Mouse (Mus musculus) ES-CJ7 (cell line): ENCODE data around the gene Ipmk.

Source experiments
- DNase-seq: peaks from one replicate; pipeline ENCODE4 v3.0.0; 2011; ENCODE audit warnings: low read depth, low spot score

Gene Ipmk

GRCm38 (mm10) chr10:71347509-71347949, at the start of gene Ipmk:
TSS of gene Ipmk (plus strand) at chr10:71347763.
- DNase-seq = peak; percentile 99

- no peak for DNase-seq
These were observed 47.4 kb upstream of the Ipmk start for GRCm38 (mm10) chr10:71300161-71300560.

GRCm38 (mm10) chr10:71302490-71302889, 45.1 kb upstream of the Ipmk start:
- peak; percentile 85 for DNase-seq

- peak; percentile 82 for DNase-seq
These were observed 41.4 kb upstream of the Ipmk start for GRCm38 (mm10) chr10:71306190-71306589.

GRCm38 (mm10) chr10:71306759-71307158, 40.8 kb upstream of the Ipmk start:
- no peak for DNase-seq

GRCm38 (mm10) chr10:71308199-71308598, 39.4 kb upstream of the Ipmk start:
- DNase-seq = peak; percentile 84

GRCm38 (mm10) chr10:71310288-71310687, 37.3 kb upstream of the Ipmk start:
- DNase-seq = peak; percentile 90

GRCm38 (mm10) chr10:71314596-71314995, 33.0 kb upstream of the Ipmk start:
- no peak for DNase-seq

- no peak for DNase-seq
These were observed 31.5 kb upstream of the Ipmk start for GRCm38 (mm10) chr10:71316056-71316455.

GRCm38 (mm10) chr10:71316497-71316896, 31.1 kb upstream of the Ipmk start:
- no peak for DNase-seq

GRCm38 (mm10) chr10:71323669-71324068, 23.9 kb upstream of the Ipmk start:
- no peak for DNase-seq

GRCm38 (mm10) chr10:71326123-71326522, 21.4 kb upstream of the Ipmk start:
- no peak for DNase-seq

GRCm38 (mm10) chr10:71326789-71327188, 20.8 kb upstream of the Ipmk start:
- peak; percentile 80 for DNase-seq

GRCm38 (mm10) chr10:71327386-71327785, 20.2 kb upstream of the Ipmk start:
- DNase-seq = no peak

- DNase-seq = no peak
These were observed 19.2 kb upstream of the Ipmk start for GRCm38 (mm10) chr10:71328382-71328781.

- no peak for DNase-seq
These were observed 18.7 kb upstream of the Ipmk start for GRCm38 (mm10) chr10:71328870-71329269.

- DNase-seq = no peak
These were observed 18.3 kb upstream of the Ipmk start for GRCm38 (mm10) chr10:71329295-71329694.

- DNase-seq = no peak
These were observed 17.5 kb upstream of the Ipmk start for GRCm38 (mm10) chr10:71330070-71330469.

GRCm38 (mm10) chr10:71331908-71332307, 15.7 kb upstream of the Ipmk start:
- DNase-seq = no peak

GRCm38 (mm10) chr10:71332376-71332775, 15.2 kb upstream of the Ipmk start:
- DNase-seq = peak; percentile 59

GRCm38 (mm10) chr10:71332859-71333258, 14.7 kb upstream of the Ipmk start:
- DNase-seq = no peak

- DNase-seq = no peak
These were observed 9.8 kb upstream of the Ipmk start for GRCm38 (mm10) chr10:71337733-71338132.

- DNase-seq = no peak
These were observed 9.2 kb upstream of the Ipmk start for GRCm38 (mm10) chr10:71338156-71338905.

GRCm38 (mm10) chr10:71339463-71339862, 8.1 kb upstream of the Ipmk start:
- no peak for DNase-seq
